Mouse (Mus musculus) right cerebral cortex, postnatal 36 days (tissue): ENCODE measurements around the gene Sf3a2.

ENCODE experiments used
- DNase-seq, 2 experiments: peaks; one replicate each; pipeline ENCODE4 v3.0.0; 2022; ENCODE audit warnings: low spot score in 2 of 2, mixed read lengths in 1 of 2

The Sf3a2 gene

DNA sequence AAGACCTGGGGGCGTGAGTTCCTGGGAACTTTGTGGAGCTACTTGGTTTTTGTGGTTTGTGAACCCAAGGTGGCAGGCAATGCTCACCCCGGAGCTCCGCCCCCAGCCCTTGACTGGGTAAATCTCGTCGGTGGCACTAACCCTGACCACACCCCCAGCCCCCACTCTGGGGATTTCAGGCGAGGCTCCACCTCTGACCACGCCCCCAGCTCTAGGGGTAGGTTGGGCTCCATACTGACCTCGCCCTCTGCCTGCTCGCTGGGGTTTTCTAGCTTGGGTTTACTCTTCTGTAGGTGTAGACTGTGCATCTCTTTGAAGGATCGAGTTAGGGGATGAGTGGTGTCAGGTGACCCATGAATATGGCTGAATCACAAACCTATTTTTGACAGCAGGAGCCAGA is 50.6 kb downstream of the Sf3a2 start:
- no peak for DNase-seq
